Mouse (Mus musculus) neural tube, embryonic 11.5 days (tissue): ENCODE data around the gene Clpb. TPM values are rescaled to one million over a fixed set of nuclear protein-coding genes. Genes with fewer than 3 reads are reported as not detected.

Experiments used
- ATAC-seq: fragments of 200-750 bp; cut with Nextera tagmentation; 2 replicates; pipeline ENCODE4 v1.8.0; 2017; ENCODE audit warnings: moderate number of reproducible peaks, mild to moderate bottlenecking, moderate TSS enrichment, moderate library complexity; ENCODE audit not compliant: insufficient read depth, low FRiP score, low TSS enrichment
- DNase-seq: peaks from one replicate; pipeline ENCODE4 v3.0.0-alpha.2; 2015; ENCODE audit warnings: low spot score
- H3K27ac ChIP-seq: fragments of 300-500 bp; sonication (generic); 2 replicates; pipeline ENCODE4 v1.5.1; 2014; ENCODE audit warnings: low read depth, mild to moderate bottlenecking, low read length
- H3K27me3 ChIP-seq: fragments of 300-500 bp; sonication (generic); 2 replicates; pipeline ENCODE4 v1.6.1; 2014; ENCODE audit warnings: mild to moderate bottlenecking, low read length, mixed read lengths; ENCODE audit not compliant: control insufficient read depth, insufficient read depth
- H3K36me3 ChIP-seq: fragments of 300-500 bp; sonication (generic); 2 replicates; pipeline ENCODE4 v1.6.1; 2014; ENCODE audit warnings: mild to moderate bottlenecking, low read length, moderate library complexity, mixed read lengths; ENCODE audit not compliant: control insufficient read depth, insufficient read depth
- H3K4me1 ChIP-seq: fragments of 300-500 bp; sonication (generic); 2 replicates; pipeline ENCODE4 v1.6.1; 2014; ENCODE audit warnings: low read length, mixed read lengths; ENCODE audit not compliant: control insufficient read depth, insufficient read depth
- H3K4me2 ChIP-seq: fragments of 300-500 bp; sonication (generic); 2 replicates; pipeline ENCODE4 v1.6.1; 2014; ENCODE audit warnings: low read depth, mild to moderate bottlenecking, moderate library complexity
- H3K4me3 ChIP-seq: fragments of 300-500 bp; sonication (generic); 2 replicates; pipeline ENCODE4 v1.5.1; 2014; ENCODE audit warnings: low read depth, low read length
- H3K9ac ChIP-seq: fragments of 300-500 bp; sonication (generic); 2 replicates; pipeline ENCODE4 v1.6.1; 2014; ENCODE audit warnings: mild to moderate bottlenecking, low read length
- H3K9me3 ChIP-seq: fragments of 300-500 bp; sonication (generic); 2 replicates; pipeline ENCODE4 v1.6.1; 2016; ENCODE audit warnings: low read length; ENCODE audit not compliant: control insufficient read depth
- WGBS: fragments of 180-500 bp; shearing (Covaris S2); extraction: QIAGEN DNeasy Blood & Tissue Kit; methylation state at CpG from one replicate; pipeline ENCODE4 v1.1.7; 2014; 5-methylcytosine and 5-hydroxymethylcytosine counted together
- polyA plus RNA-seq: library from polyadenylated mRNA; unstranded; fragments of >200 nt; fragmentation: Nextera tagmentation; extraction: Ambion mirVana; gene quantifications from 2 replicates; pipeline ENCODE4 v1.2.1, GENCODE M21; 2014

Gene Clpb
- polyA plus RNA-seq, 1 experiment from 2014 or later: 41.4 TPM

DNA sequence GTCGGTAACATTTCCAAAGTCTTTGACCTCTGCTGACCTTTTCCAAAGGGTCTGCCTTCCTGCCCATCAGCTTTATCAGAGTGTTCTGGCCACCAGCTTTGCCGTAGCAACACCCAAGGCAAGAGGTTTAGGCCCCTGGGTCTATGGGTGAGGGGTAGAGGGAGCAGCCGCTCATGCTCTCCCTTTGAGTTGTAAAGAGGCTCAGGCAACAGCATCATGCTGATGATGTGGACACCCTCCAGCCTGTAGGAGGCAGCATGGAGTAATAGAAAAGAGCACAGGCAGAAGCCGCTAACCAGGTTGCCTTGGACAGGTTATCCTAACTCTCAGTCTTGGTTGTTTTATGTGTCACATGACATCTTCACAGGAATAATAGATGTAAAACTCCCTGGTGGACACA lies 61.6 kb downstream of the Clpb start:
- DNase-seq (peak; percentile 25), ATAC-seq (no peak)
- Histone ChIP-seq H3K4me2 (no peak overlapping the region), H3K9ac (no peak overlapping the region), H3K36me3 (no peaks in the 10 kb centered on the region), H3K9me3 (no peaks in the 10 kb centered on the region), H3K4me3 (no peak overlapping the region), H3K27me3 (no peaks in the 10 kb centered on the region), H3K4me1 (no peaks in the 10 kb centered on the region), H3K27ac (no peak overlapping the region)
- WGBS: 40% methylated on average over 4 of the region's 4 CpGs

DNA sequence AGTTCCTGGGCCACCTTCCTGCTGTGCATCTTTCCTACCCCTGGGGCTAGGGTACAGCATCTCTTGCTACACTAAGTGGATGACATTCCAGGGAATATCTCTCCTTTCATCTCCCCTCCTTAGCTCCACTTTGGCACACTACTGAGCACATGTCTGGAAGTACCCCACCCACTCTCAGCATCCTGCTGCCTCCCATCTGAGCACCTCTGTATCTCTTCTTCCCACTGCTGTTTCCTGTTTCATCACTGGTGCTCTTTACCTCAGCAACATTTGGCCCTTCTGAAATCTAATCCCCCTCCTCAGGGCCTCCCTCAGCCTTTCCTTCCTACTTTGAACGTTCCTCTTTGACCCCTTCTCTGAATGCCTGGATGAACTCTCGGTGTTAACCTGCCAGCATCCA lies 63.5 kb downstream of the Clpb start:
- 33% methylated on average over 2 of the region's 2 CpGs for WGBS
- no peaks in the 10 kb centered on the region for H3K36me3 ChIP-seq
- ATAC-seq (no peak), DNase-seq (no peak)
- H3K4me2 ChIP-seq: no peak overlapping the region
- no peak overlapping the region for H3K9ac ChIP-seq
- H3K4me3 ChIP-seq: no peak overlapping the region
- no peaks in the 10 kb centered on the region for H3K9me3 ChIP-seq
- no peaks in the 10 kb centered on the region for H3K27me3 ChIP-seq
- no peaks in the 10 kb centered on the region for H3K4me1 ChIP-seq
- H3K27ac ChIP-seq: no peak overlapping the region

DNA sequence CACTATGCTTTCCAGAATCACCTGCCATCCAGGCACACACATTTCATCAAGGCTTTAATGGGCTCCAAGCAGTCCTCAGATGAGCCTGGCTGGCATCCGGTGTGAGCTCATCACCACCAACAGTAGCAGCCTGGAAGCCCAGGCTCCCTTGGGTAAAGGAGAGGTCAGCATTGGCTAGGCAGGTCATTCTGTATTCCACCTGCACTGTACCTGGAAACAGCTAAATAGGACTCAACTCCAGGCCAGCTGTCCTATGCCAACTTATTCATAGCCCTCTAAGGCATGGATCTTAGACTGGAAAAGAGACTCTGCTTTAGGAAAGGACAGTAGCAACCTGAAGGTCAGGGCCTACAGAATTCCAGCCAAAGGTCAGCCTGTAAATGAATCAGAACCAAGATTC lies 68.7 kb downstream of the Clpb start:
- ATAC-seq (no peak), DNase-seq (no peak)
- WGBS: 82% methylated on average over 1 of the region's 1 CpGs
- H3K4me3 ChIP-seq: no peak overlapping the region
- no peak overlapping the region for H3K27ac ChIP-seq
- no peaks in the 10 kb centered on the region for H3K4me1 ChIP-seq
- H3K27me3 ChIP-seq: no peaks in the 10 kb centered on the region
- H3K9ac ChIP-seq: no peak overlapping the region
- H3K9me3 ChIP-seq: no peaks in the 10 kb centered on the region
- no peak overlapping the region for H3K4me2 ChIP-seq
- no peaks in the 10 kb centered on the region for H3K36me3 ChIP-seq

DNA sequence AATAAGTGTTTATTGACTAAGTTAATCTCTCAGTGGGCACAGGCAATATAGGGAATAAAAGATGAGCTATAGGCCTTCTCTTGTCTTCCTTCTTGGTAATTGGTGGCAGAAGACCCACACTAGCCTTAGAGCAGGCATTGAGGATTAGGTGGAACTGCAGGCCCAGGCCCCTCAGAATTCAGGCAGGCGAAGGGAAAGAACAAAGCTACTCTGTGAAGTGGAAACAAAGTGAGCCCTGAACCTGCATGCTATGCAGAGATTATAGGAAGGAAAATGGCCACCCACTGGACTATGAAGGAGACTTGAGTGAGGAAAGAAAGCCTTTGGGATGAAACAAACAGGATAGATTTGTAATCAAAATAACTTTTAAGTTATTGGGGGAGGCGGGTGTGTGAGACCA lies 69.6 kb downstream of the Clpb start:
- DNase-seq (no peak), ATAC-seq (no peak)
- no peaks in the 10 kb centered on the region for H3K9me3 ChIP-seq
- no peaks in the 10 kb centered on the region for H3K27me3 ChIP-seq
- H3K36me3 ChIP-seq: no peaks in the 10 kb centered on the region
- no peak overlapping the region for H3K9ac ChIP-seq
- no peaks in the 10 kb centered on the region for H3K4me1 ChIP-seq
- no peak overlapping the region for H3K4me2 ChIP-seq
- WGBS: 75% methylated on average over 2 of the region's 2 CpGs
- no peak overlapping the region for H3K4me3 ChIP-seq
- H3K27ac ChIP-seq: no peak overlapping the region

DNA sequence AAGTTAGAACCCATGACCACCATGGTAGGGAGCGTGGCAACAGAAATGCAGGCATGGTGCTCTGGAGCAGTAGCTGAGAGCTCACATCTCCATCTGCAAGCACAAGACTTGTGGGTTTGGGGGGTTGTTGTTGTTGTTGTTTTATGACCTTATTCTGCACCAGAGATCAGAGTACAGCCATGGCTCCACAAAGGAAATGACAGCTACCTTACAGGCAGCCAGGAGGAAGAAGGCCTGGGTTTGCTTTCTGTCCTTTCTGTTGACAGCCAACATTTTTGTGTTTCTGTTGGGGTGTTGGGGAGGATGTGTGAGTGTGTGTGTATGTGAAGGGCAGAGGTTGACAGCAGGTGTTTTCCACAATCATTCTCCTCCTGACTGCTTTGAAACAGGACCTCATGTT lies 71.9 kb downstream of the Clpb start:
- Histone ChIP-seq H3K4me3 (no peak overlapping the region), H3K9me3 (no peaks in the 10 kb centered on the region), H3K27ac (no peak overlapping the region), H3K4me1 (no peaks in the 10 kb centered on the region), H3K9ac (no peak overlapping the region), H3K36me3 (no peaks in the 10 kb centered on the region), H3K27me3 (no peaks in the 10 kb centered on the region), H3K4me2 (no peak overlapping the region)
- DNase-seq (no peak), ATAC-seq (no peak)
- 88% methylated on average over 1 of the region's 1 CpGs for WGBS

DNA sequence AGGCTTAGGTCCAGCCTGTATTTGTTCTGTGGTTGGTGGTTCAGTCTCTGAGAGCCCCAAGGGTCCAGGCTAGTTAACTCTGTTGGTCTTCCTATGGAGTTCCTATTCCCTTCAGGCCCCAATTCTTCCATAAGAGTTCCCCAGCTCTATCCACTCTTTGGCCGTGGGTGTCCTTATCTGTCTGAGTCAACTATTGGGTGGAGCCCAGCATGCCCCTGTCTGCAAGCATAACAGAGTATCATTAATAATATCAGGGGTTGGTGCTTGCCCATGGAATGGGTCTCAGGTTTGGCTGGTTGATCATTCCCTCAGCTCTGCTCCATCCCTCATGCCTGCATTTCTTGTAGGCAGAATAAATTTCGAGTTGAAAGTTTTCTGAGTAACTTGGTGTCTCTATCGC lies 74.3 kb downstream of the Clpb start:
- H3K4me3 ChIP-seq: no peak overlapping the region
- WGBS: 80% methylated on average over 3 of the region's 3 CpGs
- ATAC-seq (no peak), DNase-seq (no peak)
- no peak overlapping the region for H3K9ac ChIP-seq
- no peaks in the 10 kb centered on the region for H3K36me3 ChIP-seq
- no peak overlapping the region for H3K4me2 ChIP-seq
- H3K9me3 ChIP-seq: no peaks in the 10 kb centered on the region
- H3K27me3 ChIP-seq: no peaks in the 10 kb centered on the region
- no peaks in the 10 kb centered on the region for H3K4me1 ChIP-seq
- H3K27ac ChIP-seq: no peak overlapping the region

DNA sequence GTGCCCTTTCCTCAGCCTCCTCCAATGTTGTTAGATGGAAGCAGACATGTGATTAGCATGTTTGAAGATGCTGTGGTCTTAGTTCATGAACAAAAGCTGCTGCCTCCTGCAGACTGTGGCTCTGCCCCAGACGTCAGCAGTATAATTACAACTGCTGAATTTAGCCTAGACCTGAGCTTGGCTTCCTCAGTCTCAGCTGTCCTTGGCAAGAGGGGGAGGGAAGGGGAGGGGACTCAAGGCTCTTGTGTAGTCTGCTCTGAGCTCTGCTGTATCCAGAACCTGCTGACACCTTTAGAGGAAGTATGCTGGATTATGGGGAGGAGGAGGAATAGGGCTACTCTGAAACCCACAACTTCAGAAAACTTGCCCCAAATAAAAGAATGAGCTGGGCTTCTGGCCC lies 76.2 kb downstream of the Clpb start:
- Histone ChIP-seq H3K4me3 (no peak overlapping the region), H3K9me3 (no peaks in the 10 kb centered on the region), H3K27me3 (no peaks in the 10 kb centered on the region), H3K4me2 (no peak overlapping the region), H3K36me3 (no peaks in the 10 kb centered on the region), H3K9ac (no peak overlapping the region), H3K27ac (no peak overlapping the region), H3K4me1 (no peaks in the 10 kb centered on the region)
- ATAC-seq (no peak), DNase-seq (no peak)
- 17% methylated on average over 1 of the region's 1 CpGs for WGBS

DNA sequence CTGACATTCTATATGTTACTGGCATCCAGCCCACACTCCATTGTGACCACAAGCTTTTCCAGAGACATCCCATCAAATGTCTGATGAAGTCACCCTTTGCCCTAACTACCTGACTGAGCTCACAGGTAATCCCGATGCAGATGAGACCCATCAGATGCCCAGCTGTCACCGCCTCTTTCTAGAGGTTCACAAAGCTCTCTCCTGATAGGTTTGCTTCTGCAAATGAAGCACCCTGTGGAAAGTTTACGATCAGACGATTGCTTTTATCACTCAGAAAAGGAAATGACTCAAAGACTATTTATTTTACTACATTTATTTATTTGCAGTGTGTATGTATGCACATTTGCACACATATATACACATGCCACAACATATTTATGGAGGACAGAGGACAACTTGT lies 80.1 kb downstream of the Clpb start:
- 69% methylated on average over 4 of the region's 4 CpGs for WGBS
- DNase-seq: no peak
- H3K36me3 ChIP-seq: no peaks in the 10 kb centered on the region

DNA sequence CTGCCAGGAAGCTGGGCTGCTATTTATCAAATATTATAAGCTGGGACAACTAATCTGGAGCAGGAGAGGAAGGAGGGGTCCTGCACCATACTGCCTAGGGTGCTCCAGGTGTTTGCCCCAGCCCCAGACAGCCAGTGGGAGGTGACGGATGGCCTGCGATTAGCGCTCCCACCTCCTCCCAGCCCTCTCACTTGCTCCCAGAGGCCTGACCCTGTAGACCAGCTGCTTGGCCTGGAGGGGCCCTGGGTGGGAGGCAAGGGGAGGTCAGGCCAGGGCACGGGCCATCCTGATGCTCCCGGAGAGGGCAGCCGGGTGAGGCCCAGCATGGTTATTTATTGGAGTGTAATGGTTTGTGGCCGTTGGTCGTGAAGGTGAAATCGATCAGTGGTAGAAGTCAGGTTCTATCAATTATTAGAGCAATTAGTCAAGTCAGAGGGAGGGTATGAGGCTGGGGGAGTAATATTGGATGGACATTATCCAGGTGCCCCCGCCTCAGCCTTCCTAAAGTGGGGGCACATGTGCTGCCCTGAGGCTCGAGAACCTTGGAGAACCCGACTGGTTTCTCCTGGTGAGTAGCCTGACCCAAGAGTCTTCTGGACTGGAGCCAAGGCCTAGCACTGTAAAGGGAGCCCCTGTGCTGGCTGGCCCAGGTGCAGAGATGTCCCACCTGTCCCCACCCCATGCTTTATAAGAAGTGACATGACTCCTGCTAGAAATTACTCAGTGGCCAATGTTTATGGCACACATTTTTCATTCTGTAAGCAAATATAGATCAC lies 83.3 kb downstream of the Clpb start:
- ATAC-seq: peak; percentile 63; the same call in 1 of the 2 replicates
- Histone ChIP-seq H3K9ac (no peak overlapping the region), H3K4me1 (peaks cover 6% of the 10 kb centered on the region), H3K36me3 (no peaks in the 10 kb centered on the region), H3K27me3 (no peaks in the 10 kb centered on the region), H3K9me3 (no peaks in the 10 kb centered on the region), H3K4me2 (no peak overlapping the region), H3K27ac (no peak overlapping the region), H3K4me3 (no peak overlapping the region)
- 58% methylated on average over 12 of the region's 12 CpGs for WGBS
- peak; percentile 28 for DNase-seq

More for the DNA sequence above, 80.1 kb downstream of the Clpb start:
- Histone ChIP-seq H3K4me3 (no peak overlapping the region), H3K27me3 (no peaks in the 10 kb centered on the region), H3K9ac (no peak overlapping the region), H3K4me1 (peaks cover 6% of the 10 kb centered on the region), H3K4me2 (no peak overlapping the region), H3K9me3 (no peaks in the 10 kb centered on the region), H3K27ac (no peak overlapping the region)
- ATAC-seq: no peak
